Mouse (Mus musculus) retina, postnatal 7 days (tissue): ENCODE data around the gene Phldb2.

Experiments used
- DNase-seq: peaks from one replicate; pipeline ENCODE4 v3.0.0-alpha.2; 2012; ENCODE audit warnings: low read depth, low spot score

Gene Phldb2

DNA sequence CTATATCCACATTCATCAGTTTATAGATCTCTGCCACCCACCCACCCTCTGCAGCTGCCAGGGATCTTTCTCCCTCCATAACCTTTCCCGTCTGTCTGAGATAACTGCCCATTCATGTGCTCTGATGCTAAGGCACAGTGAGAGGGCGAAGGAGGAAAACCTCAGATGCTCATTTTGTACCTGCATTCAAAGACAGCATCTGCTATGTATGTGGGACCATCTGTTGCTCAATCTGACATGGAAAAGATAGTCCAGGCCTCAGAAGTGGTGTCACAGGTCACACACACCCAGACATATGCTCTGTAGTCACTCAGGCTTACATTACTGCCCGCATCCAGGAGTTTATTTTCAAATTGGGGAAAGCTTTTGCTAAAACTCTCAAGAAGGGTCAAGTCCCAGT is 112.4 kb downstream of the Phldb2 start:
- DNase-seq = no peak

DNA sequence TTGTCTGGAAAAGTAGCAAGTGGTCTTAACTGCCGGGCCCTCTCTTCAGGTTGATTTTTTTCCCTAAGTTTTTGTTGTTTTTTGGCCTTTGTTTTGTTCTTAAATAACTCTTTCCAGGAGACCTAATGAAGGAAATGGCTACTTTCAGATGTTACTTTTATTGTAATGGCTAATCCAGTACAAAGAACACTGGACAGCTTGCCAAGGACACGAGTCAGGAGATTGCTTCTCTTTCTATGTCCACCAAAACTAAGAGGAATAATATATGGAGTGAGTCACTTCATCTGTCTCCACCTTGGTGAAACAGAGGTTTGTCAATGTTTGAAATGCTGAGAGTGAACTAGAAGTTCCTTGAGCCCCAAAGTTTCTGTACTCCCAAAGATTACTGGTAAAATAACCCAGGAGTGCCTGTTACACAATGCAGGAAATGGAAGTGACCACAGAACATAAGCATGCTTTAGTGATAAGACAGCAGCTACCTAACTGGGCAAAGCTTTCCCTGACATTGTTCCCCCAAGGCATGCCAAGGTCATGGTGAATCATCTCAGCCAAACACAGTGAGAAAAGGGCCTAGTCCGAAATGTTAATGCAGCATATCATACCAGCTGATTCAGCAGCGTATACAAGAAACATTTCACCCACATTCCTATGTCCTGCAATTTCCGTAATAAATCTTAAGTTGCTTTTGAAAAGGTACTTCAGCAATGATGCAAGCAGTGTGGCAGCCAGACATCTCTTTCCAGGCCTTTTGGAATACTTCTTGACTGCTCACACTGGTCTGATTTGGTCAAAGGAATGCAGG is 115.7 kb downstream of the Phldb2 start:
- DNase-seq = no peak

DNA sequence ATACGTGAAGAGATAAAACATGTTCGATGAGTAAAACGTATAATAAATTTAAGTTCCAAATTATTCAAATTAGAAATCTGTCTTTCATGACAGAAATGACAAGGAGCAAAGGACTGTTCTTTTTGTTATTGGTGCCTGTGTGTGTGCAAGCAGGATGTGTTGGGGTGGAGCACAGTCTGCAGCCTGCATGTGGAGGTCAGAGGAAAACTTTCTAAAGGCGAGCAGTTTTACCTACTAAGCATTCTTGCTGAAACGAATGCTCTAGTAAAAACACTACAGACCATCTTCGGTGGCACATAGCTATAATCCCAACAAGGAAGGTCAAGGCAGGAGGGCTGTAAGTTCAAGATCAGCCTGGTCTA is 120.7 kb downstream of the Phldb2 start:
- DNase-seq = no peak

DNA sequence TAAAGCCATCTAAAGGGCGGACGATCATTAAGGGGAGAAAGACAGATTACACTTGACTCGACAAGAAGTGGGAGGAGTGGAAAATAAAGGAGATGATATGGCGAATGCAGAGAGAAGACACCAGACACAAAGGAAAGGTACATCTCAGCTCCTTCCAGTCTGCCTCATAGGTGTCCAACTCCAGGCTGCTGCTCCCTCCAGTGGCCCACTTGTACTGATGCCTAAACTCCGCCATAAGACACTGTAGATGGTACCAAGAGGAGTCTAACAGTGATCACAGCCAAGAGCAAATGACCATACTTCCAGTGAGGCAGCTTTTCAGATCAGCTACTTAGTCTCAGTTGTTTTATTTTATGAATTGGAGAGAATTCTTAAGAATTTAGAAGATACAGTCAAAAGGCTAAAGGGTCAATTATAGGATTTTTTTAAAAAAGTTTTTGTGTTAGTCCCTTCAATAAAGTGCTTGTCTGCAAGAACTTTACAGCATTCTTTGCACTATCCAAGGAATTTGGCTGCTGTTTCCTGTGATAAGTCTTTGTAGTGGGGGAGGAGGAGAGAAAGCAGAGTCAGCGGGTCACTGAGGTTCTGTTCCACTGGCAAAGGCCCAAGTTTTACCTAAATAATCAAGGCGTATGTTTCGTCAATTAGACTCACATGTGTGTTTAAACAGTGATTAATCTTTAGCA is 121.2 kb downstream of the Phldb2 start:
- no peak for DNase-seq

DNA sequence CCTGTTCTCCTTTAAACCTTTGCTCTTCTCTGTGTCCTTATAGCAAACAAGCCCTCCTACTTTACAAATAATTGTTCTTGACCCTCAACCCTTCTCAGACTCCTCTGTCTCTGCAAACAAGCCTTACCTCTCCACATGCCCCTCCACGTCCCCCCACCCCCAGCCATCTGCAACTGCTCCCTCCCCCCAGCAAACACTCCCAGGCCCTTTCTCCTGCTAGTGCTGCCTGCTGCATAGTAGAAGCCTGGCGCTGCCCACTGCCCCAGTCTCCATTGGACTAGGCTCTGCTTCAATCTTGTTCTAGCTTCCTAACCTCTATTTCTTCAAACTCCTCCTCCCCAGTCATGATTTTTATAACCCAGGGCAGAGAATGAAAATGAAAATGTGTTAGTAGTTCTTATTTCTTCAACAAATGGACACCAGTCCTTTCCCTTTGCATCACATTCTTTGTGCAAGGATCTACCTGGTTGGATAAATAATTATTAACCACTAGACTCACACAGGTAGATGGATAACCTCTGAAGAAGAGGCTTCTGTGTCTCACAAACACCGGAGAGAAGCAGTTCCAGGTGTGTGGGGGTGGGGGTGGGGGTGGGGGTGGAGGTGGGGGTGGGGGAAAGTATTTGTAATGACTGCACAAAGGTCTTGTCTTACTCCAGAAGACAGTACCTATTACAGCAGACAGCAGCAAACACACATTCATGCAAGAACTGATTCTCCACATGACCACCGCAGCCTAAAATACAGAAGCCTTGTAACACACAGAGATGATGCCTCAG is 122.1 kb downstream of the Phldb2 start:
- DNase-seq = no peak

DNA sequence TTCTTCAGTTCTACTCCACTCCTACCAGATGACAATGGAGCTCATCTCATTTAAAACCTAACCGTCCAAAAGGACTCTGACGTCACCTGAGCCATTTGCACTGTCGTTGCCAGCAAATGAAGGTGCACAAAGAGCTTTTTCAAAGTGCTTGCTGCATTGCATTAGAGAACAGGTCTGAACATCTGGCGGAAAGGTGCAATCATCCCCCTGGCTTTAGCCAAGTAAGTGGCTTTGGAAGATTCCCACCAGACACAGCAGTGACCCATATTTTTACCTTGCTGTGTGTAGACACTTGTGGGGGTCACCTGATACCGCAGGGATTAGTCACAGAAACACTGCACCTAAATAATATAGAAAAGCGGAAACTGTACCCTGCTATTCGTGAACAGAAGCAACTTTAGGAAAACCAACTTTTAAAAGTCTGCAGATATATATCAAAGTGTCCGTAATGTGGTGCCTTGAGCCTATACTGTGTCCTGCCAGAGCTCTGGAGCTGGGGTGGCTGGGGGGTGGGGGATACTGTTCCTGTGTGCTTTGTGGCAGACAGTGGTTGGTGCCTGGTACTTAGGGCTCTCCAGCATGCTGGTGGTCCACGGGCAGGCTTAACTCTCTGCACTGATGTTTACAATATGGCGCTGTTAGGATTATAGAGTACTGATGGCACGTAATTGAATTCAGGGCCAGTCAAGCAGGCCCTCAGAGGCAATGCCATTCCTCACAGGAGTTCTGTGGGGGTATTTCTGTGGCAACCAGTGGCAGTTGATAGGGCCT is 123.1 kb downstream of the Phldb2 start:
- no peak for DNase-seq

DNA sequence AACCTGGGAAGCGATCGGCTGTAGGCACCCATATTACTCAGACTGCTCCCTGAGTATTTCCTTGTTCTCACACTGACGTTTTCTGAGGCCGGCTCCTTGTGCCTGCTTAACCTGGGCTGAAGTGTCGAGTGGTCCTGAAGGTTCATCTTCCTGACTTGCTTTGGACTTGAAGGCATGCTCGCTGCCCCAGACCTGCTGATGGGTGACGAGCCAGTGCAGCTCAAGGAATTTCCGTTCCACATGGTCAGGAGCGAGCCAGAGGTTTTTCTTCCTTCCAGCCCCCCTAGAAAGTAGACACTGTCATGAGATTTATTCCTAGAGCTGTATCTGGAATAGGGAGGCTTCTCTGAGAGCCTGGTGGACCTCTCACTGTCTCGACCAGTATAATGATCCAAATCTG is 128.1 kb downstream of the Phldb2 start:
- no peak for DNase-seq

DNA sequence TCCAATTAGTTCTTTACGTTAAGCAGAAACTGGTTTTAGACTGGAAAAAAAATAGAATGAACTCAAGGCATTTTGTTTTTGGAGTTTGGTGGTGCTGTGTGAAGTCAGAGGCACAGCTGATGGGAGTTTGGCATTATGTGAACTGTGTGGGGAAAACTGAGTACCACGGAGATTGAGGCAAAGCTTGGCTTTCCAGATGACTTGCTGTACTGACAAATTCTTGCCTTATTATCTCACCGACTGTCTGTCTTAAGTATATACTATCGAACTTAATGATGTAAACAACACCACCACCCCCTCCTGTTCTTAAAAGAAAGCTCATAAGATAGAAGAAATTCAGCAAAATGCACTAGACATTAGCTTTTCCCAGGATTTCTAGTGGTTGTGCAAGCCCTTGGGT is 129.4 kb downstream of the Phldb2 start:
- DNase-seq = no peak

DNA sequence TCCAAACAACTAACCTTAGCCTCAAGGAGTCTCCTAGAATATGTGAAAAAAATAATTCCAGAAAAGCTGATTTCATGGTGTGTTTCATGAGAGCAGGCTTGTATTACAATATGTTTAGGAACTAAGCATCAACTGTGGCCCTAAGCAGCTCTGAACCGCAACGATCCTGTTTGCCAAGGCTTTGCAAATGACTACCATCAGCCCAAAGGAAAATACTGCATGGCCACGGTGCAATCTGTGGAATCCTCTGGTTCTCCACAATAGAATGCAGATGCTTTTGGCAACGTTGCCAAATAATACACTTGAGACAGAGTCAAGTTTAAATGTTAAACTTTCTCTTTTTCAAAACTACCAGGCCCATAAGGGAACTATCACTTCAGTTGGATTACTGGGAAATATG is 133.5 kb downstream of the Phldb2 start:
- DNase-seq = no peak

DNA sequence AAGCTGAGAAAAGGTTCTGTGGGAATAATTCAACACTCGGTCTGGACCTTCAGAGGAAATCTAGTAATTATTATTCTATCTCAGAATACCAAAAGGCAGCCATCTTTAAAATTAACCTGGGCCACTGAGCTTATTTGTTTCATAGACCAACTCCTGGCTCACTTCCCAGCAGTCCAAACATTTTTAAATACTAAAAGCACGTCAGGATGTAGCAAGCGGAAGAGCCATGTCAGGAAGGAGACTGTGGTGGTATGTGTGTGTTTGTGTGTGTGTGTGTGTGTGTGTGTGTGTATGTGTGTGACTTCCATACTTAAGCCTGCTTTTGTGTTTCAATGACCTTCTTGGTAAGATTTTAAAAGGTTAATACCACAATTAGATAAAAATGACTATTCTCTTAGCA is 135.6 kb downstream of the Phldb2 start:
- no peak for DNase-seq

DNA sequence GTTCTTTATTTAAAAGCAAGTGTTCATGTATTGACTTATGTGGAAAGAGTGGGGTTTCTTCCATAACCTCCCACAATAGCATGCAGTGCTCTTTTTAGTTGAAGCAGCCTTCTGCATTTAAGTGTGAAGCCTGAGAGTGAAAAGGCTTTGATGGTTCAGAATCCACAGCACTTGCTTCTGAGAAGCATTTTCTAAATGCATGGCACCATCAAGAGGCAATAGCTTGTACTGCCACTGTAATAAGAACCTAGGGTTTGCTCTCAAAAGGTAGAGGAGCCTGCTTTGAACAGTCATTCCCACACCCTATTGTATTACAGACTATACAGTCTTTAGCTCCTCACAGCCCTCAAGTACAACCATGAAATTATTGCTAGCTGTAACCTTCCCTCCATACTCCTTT is 136.7 kb downstream of the Phldb2 start:
- no peak for DNase-seq

DNA sequence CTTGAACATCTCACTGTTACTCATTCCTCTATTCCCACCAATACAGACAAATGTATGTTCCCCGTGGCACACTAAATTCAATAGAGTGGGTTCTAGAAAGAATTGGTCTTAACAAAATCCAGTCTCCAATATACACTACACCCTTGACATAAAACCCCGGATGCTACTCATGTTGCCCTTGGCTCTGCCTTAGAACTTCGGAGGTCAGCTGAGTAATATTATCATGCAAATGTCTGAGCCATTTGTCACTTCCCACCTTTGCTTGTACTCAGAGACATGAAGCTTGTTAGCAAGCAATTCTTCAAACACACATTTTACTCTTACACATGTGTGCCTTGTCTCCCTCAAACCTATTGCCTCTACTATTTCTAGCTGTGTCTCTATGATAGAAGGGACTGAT is 138.8 kb downstream of the Phldb2 start:
- DNase-seq = no peak

DNA sequence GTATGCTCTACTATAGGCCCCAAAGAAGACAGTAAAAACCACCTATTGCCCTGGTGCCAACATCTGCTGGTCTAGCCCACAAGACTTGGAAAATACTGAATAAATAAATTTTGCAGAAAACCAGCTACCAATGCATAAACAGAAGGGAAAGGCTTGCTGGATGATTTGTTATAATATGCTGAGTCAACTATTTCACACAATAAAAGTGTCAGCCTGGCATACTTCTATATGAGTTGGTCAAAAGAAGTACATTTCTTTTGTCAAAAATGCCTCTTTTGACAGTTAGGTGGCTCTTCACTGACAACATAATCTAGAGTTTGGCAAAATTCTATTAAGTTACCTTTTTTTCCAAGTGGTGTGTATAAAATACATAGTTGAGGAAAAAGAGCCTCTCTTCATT is 141.6 kb downstream of the Phldb2 start:
- no peak for DNase-seq

DNA sequence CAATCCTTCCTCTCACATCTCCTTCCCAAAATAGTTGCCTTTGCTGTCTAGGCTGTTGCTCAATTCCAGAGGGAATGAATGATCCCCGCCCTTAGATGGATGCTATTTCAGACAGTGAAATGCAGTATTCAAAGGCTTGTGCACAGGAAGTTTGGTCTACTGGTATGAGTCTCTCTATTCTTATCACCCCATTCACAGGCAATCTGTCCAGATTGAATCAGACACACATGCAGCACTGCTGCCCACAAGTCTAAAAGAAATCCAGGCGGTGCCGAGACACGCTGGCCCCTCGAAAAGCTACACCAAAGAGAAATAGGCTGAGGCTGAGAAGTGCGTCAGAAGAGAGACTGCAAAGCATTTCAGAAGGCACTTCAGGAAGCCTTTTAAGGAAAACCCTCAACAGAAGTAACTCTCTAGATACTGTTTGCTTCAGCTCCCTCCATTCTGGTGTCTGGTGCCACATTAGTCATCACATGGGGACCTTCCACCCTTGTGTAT is 142.5 kb downstream of the Phldb2 start:
- DNase-seq = no peak

DNA sequence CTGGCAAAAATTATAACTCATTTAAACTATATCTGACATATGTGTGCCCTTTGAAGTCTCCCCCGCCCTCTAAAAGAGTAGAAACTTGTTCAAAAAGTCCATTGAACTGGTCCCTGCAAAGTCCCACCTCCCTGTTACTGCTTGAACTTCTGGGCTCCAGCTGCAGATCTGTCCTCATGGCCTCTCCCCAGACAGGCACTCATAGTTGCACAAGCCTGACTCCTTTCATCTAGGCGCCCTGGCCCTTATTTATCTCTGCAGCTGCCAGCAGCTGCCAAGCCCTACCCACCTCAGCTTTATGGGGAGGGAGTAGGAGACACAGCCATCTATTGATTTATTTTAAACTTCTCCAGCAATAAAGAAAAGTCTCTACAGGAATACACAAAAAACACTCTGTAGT is 143.2 kb downstream of the Phldb2 start:
- DNase-seq = no peak

DNA sequence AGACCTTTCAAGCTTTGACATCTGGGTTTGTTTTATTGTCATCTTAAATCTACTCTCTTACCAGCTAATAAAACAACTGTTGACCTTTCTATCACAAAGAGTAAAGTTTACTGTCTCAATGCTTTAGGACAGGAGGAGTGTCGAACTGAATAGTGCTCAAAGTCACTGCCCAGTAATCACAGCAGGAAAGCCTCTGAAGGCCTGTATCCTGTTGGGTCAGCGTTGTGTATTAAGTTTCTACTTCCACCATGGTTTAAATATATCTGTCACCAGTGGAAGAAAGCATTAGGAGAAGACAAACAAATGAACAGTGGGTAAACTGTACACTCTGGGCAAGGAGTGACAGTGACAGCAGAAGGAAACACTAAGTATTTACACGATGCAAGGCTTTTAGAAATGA is 148.7 kb downstream of the Phldb2 start:
- DNase-seq = no peak

DNA sequence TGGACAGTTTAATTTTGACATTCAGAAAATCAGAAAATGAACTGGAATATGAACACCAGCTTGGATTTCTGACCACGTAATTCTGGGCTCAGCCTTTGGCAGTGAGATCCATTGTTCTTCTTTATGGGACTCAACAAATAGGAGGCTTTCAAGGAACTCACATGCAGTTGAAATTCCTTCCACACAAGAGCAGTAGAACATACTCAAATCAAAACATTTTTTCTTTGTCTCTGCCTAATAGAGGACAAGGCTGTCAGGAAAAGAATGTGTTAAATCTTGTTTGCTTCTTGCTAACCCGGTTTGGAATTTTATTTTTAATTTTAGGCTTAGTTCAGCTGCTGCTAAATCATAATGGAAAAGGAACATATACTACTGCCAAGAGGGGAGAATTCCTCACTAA is 153.0 kb downstream of the Phldb2 start:
- no peak for DNase-seq

DNA sequence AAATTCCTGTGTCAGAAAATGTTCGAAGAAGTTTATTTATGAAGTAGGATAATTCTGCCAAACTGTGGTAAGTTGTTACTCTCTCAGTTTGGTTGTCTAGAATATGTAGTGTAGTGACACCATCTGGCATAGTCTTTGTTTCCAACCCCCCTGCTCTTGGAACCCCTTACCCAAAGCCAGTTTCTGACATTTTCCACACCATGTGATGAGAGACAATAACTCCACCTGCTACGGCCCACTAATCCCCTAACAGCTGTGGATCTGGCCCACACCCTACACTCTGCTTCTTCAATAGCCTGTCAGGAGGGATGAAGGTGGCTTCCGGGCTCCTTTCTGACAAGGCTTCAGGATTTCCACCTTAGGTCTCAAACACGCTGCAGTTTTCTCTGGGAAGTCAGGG is 154.2 kb downstream of the Phldb2 start:
- no peak for DNase-seq

DNA sequence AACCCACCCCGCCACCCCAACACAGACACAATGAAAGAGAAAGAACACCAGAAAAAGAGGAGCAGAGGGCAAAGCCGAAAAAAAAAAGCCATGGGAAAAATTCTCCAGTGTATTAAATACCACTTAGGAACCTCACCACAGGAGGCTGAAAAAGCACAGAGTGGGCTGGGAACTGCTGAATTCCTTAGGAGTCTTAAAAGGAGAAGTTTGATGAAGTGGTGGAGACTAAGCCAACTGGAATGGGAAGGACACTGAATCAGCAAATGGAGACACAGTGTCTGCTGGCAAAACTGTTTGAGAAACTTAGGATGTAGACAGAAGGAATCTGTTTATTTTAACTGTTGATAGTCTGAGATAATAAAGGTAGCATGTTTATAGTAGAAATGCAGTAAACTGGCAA is 154.8 kb downstream of the Phldb2 start:
- no peak for DNase-seq

DNA sequence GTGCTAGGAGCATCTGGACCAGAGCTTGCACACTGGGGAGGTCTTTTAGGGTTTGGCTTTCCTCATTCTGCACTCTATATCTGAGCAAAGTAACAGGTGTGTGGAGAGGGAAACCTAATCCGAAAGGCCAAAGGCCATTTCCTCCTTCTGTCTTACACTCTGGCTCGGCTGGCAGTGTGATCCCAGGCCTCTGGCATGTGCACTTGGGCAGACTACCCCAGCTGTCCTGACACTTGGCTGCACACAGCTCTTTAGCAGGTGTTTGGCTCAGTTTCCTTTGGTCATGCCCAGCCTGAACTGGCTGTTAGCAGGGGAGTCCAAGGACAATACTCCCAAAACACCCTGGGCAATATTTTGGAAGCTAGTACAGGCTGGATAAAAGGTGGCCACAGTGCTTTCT is 156.6 kb downstream of the Phldb2 start:
- DNase-seq = no peak

DNA sequence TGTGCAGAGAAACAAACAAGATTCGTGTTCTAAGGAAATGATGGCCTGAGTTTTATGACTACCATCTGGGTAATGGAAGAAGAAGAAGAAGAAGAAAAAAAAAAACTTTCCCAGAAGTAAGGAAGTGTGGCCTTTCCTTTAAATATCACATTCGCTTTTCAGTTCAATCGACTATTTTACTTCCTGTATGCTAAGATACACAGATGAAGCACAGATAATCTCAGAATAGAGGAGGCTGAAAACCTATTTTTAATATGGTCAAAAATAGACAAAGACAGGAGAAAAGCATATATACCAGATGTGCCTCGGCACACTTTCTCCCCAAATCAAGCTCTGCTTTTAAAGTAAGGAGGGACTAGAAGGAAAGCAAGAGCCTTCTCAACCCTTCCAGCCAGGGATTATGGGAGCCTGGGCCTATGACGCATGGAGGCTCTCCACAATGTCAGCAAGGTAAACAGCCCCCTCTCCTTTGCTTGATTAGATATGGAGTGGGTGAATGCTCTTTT is 158.2 kb downstream of the Phldb2 start:
- DNase-seq = no peak

DNA sequence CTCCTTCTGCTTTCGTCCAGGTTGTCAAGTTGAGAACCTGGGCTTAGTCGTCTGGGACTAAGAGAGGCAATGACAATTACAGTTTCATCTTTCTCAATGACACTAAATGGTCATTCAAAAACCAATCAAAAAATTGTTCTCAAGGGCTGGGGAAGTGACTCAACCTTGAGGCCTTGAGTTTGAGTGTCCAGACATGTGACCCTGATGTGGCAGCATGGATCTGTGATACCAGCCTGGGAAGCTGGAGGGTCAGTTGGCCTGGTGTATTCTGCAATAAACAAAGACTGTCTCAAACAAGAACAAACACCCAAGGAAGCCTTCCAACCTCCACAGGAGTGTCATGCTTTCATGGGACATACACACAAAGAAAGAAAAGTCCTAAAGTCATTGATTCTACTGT is 160.6 kb downstream of the Phldb2 start:
- DNase-seq = no peak
